Mouse (Mus musculus): Measurements from ENCODE around the gene Nkain2. TPM values are rescaled to one million over a fixed set of nuclear protein-coding genes. Genes with fewer than 3 reads are reported as not detected.
"Not testable (repeated sequence)": the region's sequence is repeated elsewhere in the genome, so short reads cannot be mapped to it uniquely, and the experiment has no call there.

Nkain2 gene
- polyA plus RNA-seq, 1 experiment from 2014 or later: not detected

- no peaks in the 10 kb centered on the region for H3K4me1 ChIP-seq (ENCODE audit: control insufficient read depth, low read depth, low read length)
- WGBS (ENCODE audit: insufficient replicate concordance): 30% methylated on average over 2 of the region's 2 CpGs
- H3K27ac ChIP-seq (ENCODE audit: low read length): no peak overlapping the region
- H3K9ac ChIP-seq (ENCODE audit: low read depth, low read length): no peak overlapping the region
- no peak overlapping the region for H3K4me3 ChIP-seq (ENCODE audit: low read depth, low read length)
- no peaks in the 10 kb centered on the region for H3K27me3 ChIP-seq (ENCODE audit: control insufficient read depth, insufficient read depth, low read depth, low read length)
- no peak overlapping the region for H3K4me2 ChIP-seq (ENCODE audit: low read depth, low read length)
- no peaks in the 10 kb centered on the region for H3K9me3 ChIP-seq (replicated peaks; ENCODE audit: control insufficient read depth, low read length)
- no peaks in the 10 kb centered on the region for H3K36me3 ChIP-seq (ENCODE audit: control insufficient read depth, insufficient read depth)
- ATAC-seq (ENCODE audit: low read depth): no peak
Measured at GRCm38 (mm10) chr10:32796215-32796614, 94.0 kb downstream of the Nkain2 start.

GRCm38 (mm10) chr10:32790541-32790940 lies 99.7 kb downstream of the Nkain2 start:
- no peaks in the 10 kb centered on the region for H3K4me1 ChIP-seq (ENCODE audit: control insufficient read depth, low read depth, low read length)
- H3K27ac ChIP-seq (ENCODE audit: low read length): no peak overlapping the region
- no peak overlapping the region for H3K9ac ChIP-seq (ENCODE audit: low read depth, low read length)
- no peaks in the 10 kb centered on the region for H3K36me3 ChIP-seq (ENCODE audit: control insufficient read depth, insufficient read depth)
- no peak overlapping the region for H3K4me3 ChIP-seq (ENCODE audit: low read depth, low read length)
- ATAC-seq (ENCODE audit: low read depth): no peak
- no peak overlapping the region for H3K4me2 ChIP-seq (ENCODE audit: low read depth, low read length)
- no peaks in the 10 kb centered on the region for H3K27me3 ChIP-seq (ENCODE audit: control insufficient read depth, insufficient read depth, low read depth, low read length)
- H3K9me3 ChIP-seq (replicated peaks; ENCODE audit: control insufficient read depth, low read length): no peaks in the 10 kb centered on the region

- no peak overlapping the region for H3K9ac ChIP-seq (ENCODE audit: low read depth, low read length)
- no peak overlapping the region for H3K27ac ChIP-seq (ENCODE audit: low read length)
- no peaks in the 10 kb centered on the region for H3K9me3 ChIP-seq (replicated peaks; ENCODE audit: control insufficient read depth, low read length)
- WGBS (ENCODE audit: insufficient replicate concordance): 59% methylated on average over 3 of the region's 3 CpGs
- H3K27me3 ChIP-seq (ENCODE audit: control insufficient read depth, insufficient read depth, low read depth, low read length): no peaks in the 10 kb centered on the region
- no peak overlapping the region for H3K4me2 ChIP-seq (ENCODE audit: low read depth, low read length)
- no peak overlapping the region for H3K4me3 ChIP-seq (ENCODE audit: low read depth, low read length)
- H3K36me3 ChIP-seq (ENCODE audit: control insufficient read depth, insufficient read depth): no peaks in the 10 kb centered on the region
- ATAC-seq (ENCODE audit: low read depth): no peak
- no peaks in the 10 kb centered on the region for H3K4me1 ChIP-seq (ENCODE audit: control insufficient read depth, low read depth, low read length)
Measured at GRCm38 (mm10) chr10:32782732-32783359, 107.4 kb downstream of the Nkain2 start.

- 52% methylated on average over 2 of the region's 2 CpGs for WGBS (ENCODE audit: insufficient replicate concordance)
- Histone ChIP-seq H3K4me2 (ENCODE audit: low read depth, low read length) (no peak overlapping the region), H3K4me1 (ENCODE audit: control insufficient read depth, low read depth, low read length) (no peaks in the 10 kb centered on the region), H3K9me3 (replicated peaks; ENCODE audit: control insufficient read depth, low read length) (no peaks in the 10 kb centered on the region), H3K27ac (ENCODE audit: low read length) (no peak overlapping the region), H3K36me3 (ENCODE audit: control insufficient read depth, insufficient read depth) (no peaks in the 10 kb centered on the region), H3K9ac (ENCODE audit: low read depth, low read length) (no peak overlapping the region), H3K4me3 (ENCODE audit: low read depth, low read length) (no peak overlapping the region), H3K27me3 (ENCODE audit: control insufficient read depth, insufficient read depth, low read depth, low read length) (no peaks in the 10 kb centered on the region)
- ATAC-seq (ENCODE audit: low read depth): no peak
Measured at GRCm38 (mm10) chr10:32738989-32739388, 151.3 kb downstream of the Nkain2 start.

GRCm38 (mm10) chr10:32706579-32706978 lies 183.7 kb downstream of the Nkain2 start:
- H3K4me2 ChIP-seq (ENCODE audit: low read depth, low read length); H3K27me3 ChIP-seq (ENCODE audit: control insufficient read depth, insufficient read depth, low read depth, low read length); H3K9ac ChIP-seq (ENCODE audit: low read depth, low read length); H3K36me3 ChIP-seq (ENCODE audit: control insufficient read depth, insufficient read depth); ATAC-seq (ENCODE audit: low read depth); H3K4me3 ChIP-seq (ENCODE audit: low read depth, low read length); H3K9me3 ChIP-seq (replicated peaks; ENCODE audit: control insufficient read depth, low read length); H3K27ac ChIP-seq (ENCODE audit: low read length); H3K4me1 ChIP-seq (ENCODE audit: control insufficient read depth, low read depth, low read length): not testable (repeated sequence)
- 29% methylated on average over 1 of the region's 1 CpGs for WGBS (ENCODE audit: insufficient replicate concordance)

GRCm38 (mm10) chr10:32696661-32697060 lies 193.6 kb downstream of the Nkain2 start:
- H3K36me3 ChIP-seq (ENCODE audit: control insufficient read depth, insufficient read depth): no peaks in the 10 kb centered on the region
- no peaks in the 10 kb centered on the region for H3K4me1 ChIP-seq (ENCODE audit: control insufficient read depth, low read depth, low read length)
- no peak overlapping the region for H3K4me2 ChIP-seq (ENCODE audit: low read depth, low read length)
- H3K9me3 ChIP-seq (replicated peaks; ENCODE audit: control insufficient read depth, low read length): no peaks in the 10 kb centered on the region
- WGBS (ENCODE audit: insufficient replicate concordance): 57% methylated on average over 2 of the region's 2 CpGs
- H3K9ac ChIP-seq (ENCODE audit: low read depth, low read length): no peak overlapping the region
- no peak overlapping the region for H3K27ac ChIP-seq (ENCODE audit: low read length)
- ATAC-seq (ENCODE audit: low read depth): no peak
- no peak overlapping the region for H3K4me3 ChIP-seq (ENCODE audit: low read depth, low read length)
- no peaks in the 10 kb centered on the region for H3K27me3 ChIP-seq (ENCODE audit: control insufficient read depth, insufficient read depth, low read depth, low read length)

- Histone ChIP-seq H3K27me3 (ENCODE audit: control insufficient read depth, insufficient read depth, low read depth, low read length) (no peaks in the 10 kb centered on the region), H3K27ac (ENCODE audit: low read length) (no peak overlapping the region), H3K36me3 (ENCODE audit: control insufficient read depth, insufficient read depth) (no peaks in the 10 kb centered on the region), H3K4me2 (ENCODE audit: low read depth, low read length) (no peak overlapping the region), H3K4me1 (ENCODE audit: control insufficient read depth, low read depth, low read length) (no peaks in the 10 kb centered on the region), H3K4me3 (ENCODE audit: low read depth, low read length) (no peak overlapping the region), H3K9ac (ENCODE audit: low read depth, low read length) (no peak overlapping the region), H3K9me3 (replicated peaks; ENCODE audit: control insufficient read depth, low read length) (no peaks in the 10 kb centered on the region)
- no peak for ATAC-seq (ENCODE audit: low read depth)
Measured at GRCm38 (mm10) chr10:32684548-32684947, 205.7 kb downstream of the Nkain2 start.

GRCm38 (mm10) chr10:32640256-32640655 lies 250.0 kb downstream of the Nkain2 start:
- no peak for ATAC-seq (ENCODE audit: low read depth)

GRCm38 (mm10) chr10:32639173-32639572 lies 251.1 kb downstream of the Nkain2 start:
- H3K9ac ChIP-seq (ENCODE audit: low read depth, low read length): no peak overlapping the region
- H3K4me1 ChIP-seq (ENCODE audit: control insufficient read depth, low read depth, low read length): no peaks in the 10 kb centered on the region
- H3K27me3 ChIP-seq (ENCODE audit: control insufficient read depth, insufficient read depth, low read depth, low read length): no peaks in the 10 kb centered on the region
- H3K9me3 ChIP-seq (replicated peaks; ENCODE audit: control insufficient read depth, low read length): no peaks in the 10 kb centered on the region
- no peak for ATAC-seq (ENCODE audit: low read depth)
- H3K27ac ChIP-seq (ENCODE audit: low read length): no peak overlapping the region
- no peaks in the 10 kb centered on the region for H3K36me3 ChIP-seq (ENCODE audit: control insufficient read depth, insufficient read depth)
- H3K4me2 ChIP-seq (ENCODE audit: low read depth, low read length): no peak overlapping the region
- no peak overlapping the region for H3K4me3 ChIP-seq (ENCODE audit: low read depth, low read length)

More at GRCm38 (mm10) chr10:32640256-32640655, 250.0 kb downstream of the Nkain2 start:
- no peak overlapping the region for H3K27ac ChIP-seq (ENCODE audit: low read length)
- no peak overlapping the region for H3K4me2 ChIP-seq (ENCODE audit: low read depth, low read length)
- H3K36me3 ChIP-seq (ENCODE audit: control insufficient read depth, insufficient read depth): no peaks in the 10 kb centered on the region
- no peaks in the 10 kb centered on the region for H3K27me3 ChIP-seq (ENCODE audit: control insufficient read depth, insufficient read depth, low read depth, low read length)
- no peak overlapping the region for H3K4me3 ChIP-seq (ENCODE audit: low read depth, low read length)
- no peaks in the 10 kb centered on the region for H3K9me3 ChIP-seq (replicated peaks; ENCODE audit: control insufficient read depth, low read length)
- no peak overlapping the region for H3K9ac ChIP-seq (ENCODE audit: low read depth, low read length)
- H3K4me1 ChIP-seq (ENCODE audit: control insufficient read depth, low read depth, low read length): no peaks in the 10 kb centered on the region
- 49% methylated on average over 3 of the region's 3 CpGs for WGBS (ENCODE audit: insufficient replicate concordance)
